Mouse (Mus musculus) inflammation-experienced regulatory T-cells, adult 6 months (primary cell): ENCODE measurements around the gene 4931428F04Rik. TPM values are rescaled to one million over a fixed set of nuclear protein-coding genes. Genes with fewer than 3 reads are reported as not detected.

Experiments
- polyA plus RNA-seq, 3 experiments: library from polyadenylated mRNA; unstranded; fragments of 100-300 nt; shearing (Covaris generic); gene quantifications; one replicate each; pipeline ENCODE4 v1.2.1; 2017

Gene 4931428F04Rik
- polyA plus RNA-seq, 3 experiments from 2014 or later = 1.2 to 2.5 (median 2.1) TPM

Other genes starting within 250 kb of the 4931428F04Rik start
- not detected for gene Ces3a, start 241.3 kb downstream of the 4931428F04Rik start, polyA plus RNA-seq
- not detected for gene Ces3b, start 206.1 kb downstream of the 4931428F04Rik start, polyA plus RNA-seq
- not detected for gene Ces4a, start 158.1 kb downstream of the 4931428F04Rik start, polyA plus RNA-seq
- 10 to 100 TPM; 34.4 to 53.8 (median 42.1) TPM for gene Cbfb, start 119.2 kb downstream of the 4931428F04Rik start, polyA plus RNA-seq
- gene D230025D16Rik, start 64.7 kb downstream of the 4931428F04Rik start, polyA plus RNA-seq = 10 to 100 TPM; 11.1 to 14.6 (median 12.1) TPM
- under 1 TPM; 0.51 to 0.97 (median 0.87) TPM for gene B3gnt9, start 34.7 kb downstream of the 4931428F04Rik start, polyA plus RNA-seq
- 10 to 100 TPM; 54.1 to 78.8 (median 58.2) TPM for gene Tradd, start 25.3 kb downstream of the 4931428F04Rik start, polyA plus RNA-seq
- 10 to 100 TPM; 18.5 to 24.7 (median 18.5) TPM for gene Fbxl8, start 25.2 kb downstream of the 4931428F04Rik start, polyA plus RNA-seq
- under 1 TPM in 1 of 3 experiments, not detected in 2; 0.34 TPM for gene Hsf4, start 20.1 kb downstream of the 4931428F04Rik start, polyA plus RNA-seq
- gene Nol3, start 13.7 kb downstream of the 4931428F04Rik start, polyA plus RNA-seq = under 1 TPM in 1 of 3 experiments, not detected in 2; 0.26 TPM
- gene Exoc3l, start 6.2 kb upstream of the 4931428F04Rik start, polyA plus RNA-seq = under 1 TPM in 2 of 3 experiments, not detected in 1; 0.38 to 0.60 TPM
- 10 to 100 TPM; 54.2 to 61.3 (median 55.9) TPM for gene E2f4, start 7.8 kb upstream of the 4931428F04Rik start, polyA plus RNA-seq
- 10 to 100 TPM in 1 of 3 experiments, 1 to 10 TPM in 2; 3.9 to 11.8 (median 9.5) TPM for gene Elmo3, start 15.7 kb upstream of the 4931428F04Rik start, polyA plus RNA-seq
- gene Lrrc29, start 36.4 kb upstream of the 4931428F04Rik start, polyA plus RNA-seq = 1 to 10 TPM; 1.8 to 4.2 (median 3.2) TPM
- gene Tmem208, start 36.5 kb upstream of the 4931428F04Rik start, polyA plus RNA-seq = 100 to 1,000 TPM; 136 to 151 (median 144) TPM
- gene Fhod1, start 58.1 kb upstream of the 4931428F04Rik start, polyA plus RNA-seq = 1 to 10 TPM; 3.1 to 3.5 (median 3.2) TPM
- 1 to 10 TPM in 1 of 3 experiments, under 1 TPM in 2; 0.28 to 1.3 (median 0.42) TPM for gene Slc9a5, start 59.0 kb upstream of the 4931428F04Rik start, polyA plus RNA-seq
- under 1 TPM in 1 of 3 experiments, not detected in 2; 0.11 TPM for gene Plekhg4, start 83.4 kb upstream of the 4931428F04Rik start, polyA plus RNA-seq
- not detected for gene Kctd19, start 123.6 kb upstream of the 4931428F04Rik start, polyA plus RNA-seq
- not detected for gene Lrrc36, start 123.7 kb upstream of the 4931428F04Rik start, polyA plus RNA-seq
- gene Tppp3, start 181.7 kb upstream of the 4931428F04Rik start, polyA plus RNA-seq = 1 to 10 TPM in 1 of 3 experiments, under 1 TPM in 1, not detected in 1; 0.48 to 2.2 TPM
- 1 to 10 TPM; 1.1 to 2.2 (median 1.8) TPM for gene Zdhhc1, start 207.0 kb upstream of the 4931428F04Rik start, polyA plus RNA-seq
- not detected for gene Hsd11b2, start 228.9 kb upstream of the 4931428F04Rik start, polyA plus RNA-seq